Mouse (Mus musculus) cerebellum, adult 2 months (tissue): Measurements from ENCODE around the gene Gm5737. TPM values are rescaled to one million over a fixed set of nuclear protein-coding genes. Genes with fewer than 3 reads are reported as not detected.
A peak's percentile ranks its signal among the peaks of the same experiment; 100 is the strongest.

Source experiments
- DNase-seq, 2 experiments: peaks; one replicate each; pipeline ENCODE4 v3.0.0; 2021
- H3K27ac ChIP-seq: fragments of 200-500 bp; 2 replicates; pipeline ENCODE4 v1.5.1; 2012; ENCODE audit warnings: low read length, control low read depth, inconsistent platforms; ENCODE audit not compliant: insufficient read depth
- H3K27me3 ChIP-seq: fragments of 200-500 bp; 2 replicates; pipeline ENCODE4 v1.6.1; 2012; ENCODE audit warnings: inconsistent platforms, mild to moderate bottlenecking, low read length, moderate library complexity; ENCODE audit not compliant: control insufficient read depth, insufficient read depth
- H3K4me1 ChIP-seq: fragments of 200-500 bp; 2 replicates; pipeline ENCODE4 v1.6.1; 2011; ENCODE audit warnings: low read length; ENCODE audit not compliant: control insufficient read depth, insufficient read depth
- H3K4me3 ChIP-seq: fragments of 200-500 bp; replicated peaks from 2 replicates; pipeline ENCODE3; 2011; ENCODE audit warnings: mild to moderate bottlenecking, low read depth, low read length, control low read depth; ENCODE audit not compliant: insufficient read depth
- CTCF ChIP-seq: fragments of 200-500 bp; IDR thresholded peaks from 2 replicates; pipeline ENCODE4 v1.5.1; 2011; ENCODE audit warnings: low read depth, mild to moderate bottlenecking, control low read depth, low read length, moderate library complexity, borderline replicate concordance; ENCODE audit not compliant: insufficient read depth
- POLR2A ChIP-seq: fragments of 200-500 bp; IDR thresholded peaks from 2 replicates; pipeline ENCODE4 v1.6.1; 2011; ENCODE audit warnings: low read length, control low read depth, borderline replicate concordance; ENCODE audit not compliant: insufficient read depth
- WGBS: fragments of 180-500 bp; shearing (Covaris S2); methylation state at CpG from one replicate; pipeline ENCODE4 v1.1.7; 2018; 5-methylcytosine and 5-hydroxymethylcytosine counted together
- polyA plus RNA-seq: library from polyadenylated mRNA; depleted of rRNA; stranded (reverse); fragments of >200 nt; gene quantifications from 2 replicates; pipeline ENCODE4 v1.2.3, GENCODE M21; 2012

The Gm5737 gene
- polyA plus RNA-seq, 1 experiment = 0.08 TPM

DNA sequence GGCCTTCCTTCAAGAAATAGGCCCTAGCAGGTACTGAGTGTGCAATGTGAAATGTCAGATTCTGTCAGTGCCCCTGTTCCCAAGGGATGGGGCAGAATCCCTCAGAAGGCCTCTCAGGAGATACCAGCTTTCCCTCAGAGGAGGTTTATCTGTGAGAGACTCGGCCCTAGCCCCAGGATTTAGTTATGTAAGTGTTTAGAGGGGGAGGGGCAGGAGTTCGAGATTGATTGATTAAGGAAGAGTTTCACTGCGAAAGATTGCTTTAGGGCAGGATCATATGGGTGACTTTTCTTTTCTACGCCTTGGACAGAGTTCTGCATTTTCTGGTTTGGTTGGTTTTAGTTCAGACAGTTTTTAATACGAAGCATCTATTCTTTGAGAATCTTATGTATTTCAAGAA lies 51.3 kb downstream of the Gm5737 start:
- Histone ChIP-seq H3K27ac (no peak overlapping the region), H3K4me1 (peaks cover 12% of the 10 kb centered on the region), H3K27me3 (no peaks in the 10 kb centered on the region), H3K4me3 (no peak overlapping the region)
- WGBS = 68% methylated on average over 5 of the region's 5 CpGs
- no peak for DNase-seq
- TF ChIP-seq CTCF = no peak
- no peak for TF ChIP-seq POLR2A

DNA sequence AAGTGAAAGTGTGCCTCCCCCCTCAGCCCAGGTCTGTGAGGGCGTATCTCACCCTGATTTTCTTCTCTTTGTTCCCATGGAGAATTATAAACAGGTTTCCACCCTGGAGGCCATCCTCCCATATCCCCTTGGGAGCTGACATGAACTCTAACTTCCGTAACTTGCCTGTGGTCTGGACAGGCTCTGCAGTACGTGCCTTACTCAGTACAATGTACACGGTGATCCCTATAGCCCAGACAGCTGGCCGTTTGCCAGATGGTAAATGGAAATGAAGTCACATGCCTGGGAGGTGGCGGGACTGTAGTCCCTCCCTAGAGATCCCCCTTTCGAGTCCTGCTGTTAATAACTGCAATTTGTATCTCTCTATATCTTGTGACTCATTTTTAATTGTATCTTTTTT lies 52.9 kb downstream of the Gm5737 start:
- H3K4me3 ChIP-seq = no peak overlapping the region
- TF ChIP-seq POLR2A = no peak
- no peak for TF ChIP-seq CTCF
- H3K27ac ChIP-seq = no peak overlapping the region
- H3K27me3 ChIP-seq = no peaks in the 10 kb centered on the region
- peaks cover 15% of the 10 kb centered on the region for H3K4me1 ChIP-seq
- DNase-seq = peak in 1 of 2 experiments; percentile 48
- WGBS = 41% methylated on average over 7 of the region's 7 CpGs

DNA sequence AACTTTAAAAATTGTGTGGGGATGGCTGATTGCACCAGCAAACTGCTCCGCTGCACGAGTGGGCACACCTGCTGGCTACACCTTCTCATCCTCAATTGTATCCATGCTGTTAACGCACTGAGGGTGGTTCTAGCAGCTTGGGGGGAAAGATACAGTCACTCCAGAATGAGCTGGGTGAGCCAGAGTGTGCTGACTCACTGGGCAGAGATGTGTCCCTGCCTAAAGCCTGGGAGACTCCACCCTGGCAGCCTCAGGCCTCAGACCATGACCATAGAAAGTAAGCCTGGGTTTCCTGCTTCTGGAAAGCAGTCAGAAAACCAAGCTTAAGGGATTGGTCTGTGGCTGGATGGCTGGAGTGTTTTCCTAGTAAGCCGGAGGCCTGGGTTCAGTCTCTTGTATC lies 53.7 kb downstream of the Gm5737 start:
- Histone ChIP-seq H3K4me1 (peaks cover 15% of the 10 kb centered on the region), H3K4me3 (no peak overlapping the region), H3K27me3 (no peaks in the 10 kb centered on the region), H3K27ac (no peak overlapping the region)
- 64% methylated on average over 4 of the region's 4 CpGs for WGBS
- TF ChIP-seq CTCF = no peak
- TF ChIP-seq POLR2A = no peak
- DNase-seq = peak in 1 of 2 experiments; percentile 37

DNA sequence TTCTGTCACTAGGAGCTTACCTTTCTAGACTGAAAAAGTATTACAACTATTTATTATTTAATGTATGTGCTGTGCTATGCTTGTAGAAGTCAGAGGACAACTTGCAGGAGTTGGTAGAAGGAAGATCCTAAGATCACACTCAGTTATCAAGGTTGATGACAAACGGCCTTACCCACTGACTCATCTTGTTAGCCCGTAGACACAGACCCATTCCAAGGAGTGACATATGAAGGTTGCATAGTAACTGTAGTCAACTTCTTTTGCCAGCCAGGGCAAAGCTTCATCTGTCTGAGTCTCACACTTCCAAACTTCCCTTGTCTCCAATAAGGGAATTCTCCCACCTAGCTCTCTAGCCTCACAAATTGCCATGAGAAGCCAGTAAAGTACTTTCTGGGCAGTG lies 54.5 kb downstream of the Gm5737 start:
- Histone ChIP-seq H3K27me3 (no peaks in the 10 kb centered on the region), H3K4me1 (peaks cover 18% of the 10 kb centered on the region), H3K27ac (no peak overlapping the region), H3K4me3 (no peak overlapping the region)
- no peak for TF ChIP-seq POLR2A
- TF ChIP-seq CTCF = no peak
- 79% methylated on average over 2 of the region's 2 CpGs for WGBS
- no peak for DNase-seq

DNA sequence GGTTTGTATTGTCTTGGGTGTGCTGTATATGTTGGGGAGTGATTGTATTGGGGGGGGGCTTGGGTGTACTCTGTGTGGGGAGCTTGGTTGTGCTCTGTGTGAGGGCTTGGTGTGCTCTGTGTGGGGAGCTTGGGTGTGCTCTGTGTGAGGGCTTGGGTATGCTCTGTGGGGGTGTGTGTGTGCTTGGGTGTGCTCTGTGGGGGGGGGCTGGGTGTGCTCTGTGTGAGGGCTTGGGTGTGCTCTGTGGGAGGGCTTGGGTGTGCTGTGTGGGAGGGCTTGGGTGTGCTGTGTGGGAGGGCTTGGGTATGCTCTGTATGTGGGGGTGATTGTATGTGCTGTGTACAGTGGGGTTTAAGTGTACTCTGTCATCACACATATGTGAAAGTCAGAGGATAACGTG lies 55.6 kb downstream of the Gm5737 start:
- Histone ChIP-seq H3K4me3 (no peak overlapping the region), H3K27ac (no peak overlapping the region), H3K4me1 (peaks cover 18% of the 10 kb centered on the region), H3K27me3 (no peaks in the 10 kb centered on the region)
- TF ChIP-seq POLR2A (no peak), CTCF (no peak)
- no peak for DNase-seq
- 69% methylated on average over 1 of the region's 1 CpGs for WGBS

DNA sequence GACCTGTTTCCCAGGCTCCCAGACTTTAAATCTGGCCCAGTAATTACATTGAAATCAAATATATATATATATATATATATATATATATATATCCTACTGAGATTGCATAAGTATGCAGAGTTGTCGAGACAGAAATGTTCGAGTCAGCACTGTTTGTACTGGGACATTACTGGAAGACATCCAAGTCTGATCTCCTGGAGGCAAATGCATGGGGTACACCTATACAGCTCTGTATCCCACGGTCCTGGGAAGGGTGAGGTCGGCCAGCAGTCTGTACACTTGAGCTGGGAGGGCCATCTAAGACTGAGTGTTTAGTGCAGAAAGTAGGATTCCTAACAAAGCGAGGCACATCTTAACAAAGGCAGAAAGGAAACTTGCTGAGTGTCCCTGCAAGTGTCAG lies 57.7 kb downstream of the Gm5737 start:
- TF ChIP-seq POLR2A = no peak
- no peak for TF ChIP-seq CTCF
- no peak overlapping the region for H3K27ac ChIP-seq
- no peaks in the 10 kb centered on the region for H3K27me3 ChIP-seq
- 40% methylated on average over 5 of the region's 5 CpGs for WGBS
- no peak overlapping the region for H3K4me3 ChIP-seq
- H3K4me1 ChIP-seq = peaks cover 13% of the 10 kb centered on the region; the same call in 1 of the 2 replicates
- no peak for DNase-seq

DNA sequence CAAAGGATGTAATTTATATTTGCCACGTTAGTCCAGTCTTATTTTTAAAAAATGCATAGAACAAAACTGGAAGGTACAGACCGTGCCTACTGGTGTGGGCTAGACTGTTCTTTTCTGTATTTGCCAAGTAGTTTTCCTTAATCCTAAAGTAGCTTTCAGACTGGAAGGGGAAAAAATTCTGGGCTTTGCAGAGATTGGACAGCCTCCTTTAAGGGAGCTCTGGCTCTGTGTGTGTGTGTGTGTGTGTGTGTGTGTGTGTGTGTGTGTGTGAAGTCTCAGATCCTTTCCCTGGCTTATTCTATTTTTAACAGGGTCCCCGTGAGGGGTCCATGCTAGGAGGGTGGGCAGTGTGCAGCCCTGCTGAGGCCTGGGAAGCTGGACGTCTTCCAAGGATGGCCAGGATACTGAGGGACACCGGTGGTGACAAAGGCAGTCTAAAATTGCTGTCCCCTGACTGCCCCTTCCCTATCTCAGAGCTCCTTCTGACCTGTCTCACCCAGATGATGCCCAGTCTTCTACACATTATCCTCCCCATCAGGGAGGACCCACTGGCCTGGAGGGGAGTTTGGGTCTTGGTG lies 58.4 kb downstream of the Gm5737 start:
- WGBS = 49% methylated on average over 5 of the region's 5 CpGs
- no peak for DNase-seq
- no peak for TF ChIP-seq CTCF
- TF ChIP-seq POLR2A = no peak
- H3K27ac ChIP-seq = no peak overlapping the region
- H3K4me1 ChIP-seq = peaks cover 14% of the 10 kb centered on the region; the same call in 1 of the 2 replicates
- no peak overlapping the region for H3K4me3 ChIP-seq
- no peaks in the 10 kb centered on the region for H3K27me3 ChIP-seq

DNA sequence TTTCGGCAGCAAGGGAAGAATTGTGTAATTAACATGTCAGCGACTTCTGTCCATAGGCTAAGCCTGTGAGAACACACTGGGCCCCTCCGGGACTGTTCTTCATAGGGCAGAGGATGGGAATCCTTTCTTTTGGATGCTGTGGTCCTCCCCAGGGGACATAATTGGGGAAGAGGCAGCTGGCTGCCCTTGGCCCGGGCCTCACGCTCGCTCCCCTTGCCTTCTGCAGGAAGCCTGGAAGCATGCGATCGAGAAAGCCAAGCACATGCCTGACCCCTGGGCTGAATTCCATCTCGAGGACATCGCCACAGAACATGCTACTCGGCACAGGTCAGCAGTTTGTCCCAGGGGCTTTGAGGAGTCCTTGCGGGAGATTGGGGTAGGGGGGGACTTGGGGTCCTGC lies 60.9 kb downstream of the Gm5737 start:
- Histone ChIP-seq H3K4me1 (peaks cover 15% of the 10 kb centered on the region), H3K4me3 (no peak overlapping the region), H3K27ac (no peak overlapping the region), H3K27me3 (no peaks in the 10 kb centered on the region)
- no peak for DNase-seq
- WGBS = 52% methylated on average over 12 of the region's 12 CpGs
- no peak for TF ChIP-seq CTCF
- no peak for TF ChIP-seq POLR2A

DNA sequence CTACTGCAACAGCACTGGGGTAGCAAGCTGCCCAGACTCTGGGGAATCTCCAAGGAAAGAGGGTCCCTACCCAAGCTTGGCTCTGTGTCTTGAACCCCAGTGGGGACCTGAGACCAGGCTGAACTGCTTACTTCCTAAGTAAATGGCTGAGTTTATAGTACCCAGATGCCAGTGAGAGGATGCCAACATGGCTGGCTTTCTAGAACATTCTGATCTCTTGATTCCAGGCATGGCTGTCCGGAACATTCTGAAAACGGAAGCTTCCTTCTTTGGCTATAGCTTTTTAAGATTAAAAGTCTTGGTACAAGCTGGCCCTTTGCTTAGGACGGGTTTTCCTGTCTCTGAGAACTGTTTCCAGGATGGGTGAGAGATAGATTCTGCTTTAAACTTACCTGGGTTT lies 61.9 kb downstream of the Gm5737 start:
- H3K4me1 ChIP-seq = peaks cover 19% of the 10 kb centered on the region
- DNase-seq = no peak
- TF ChIP-seq POLR2A (no peak), CTCF (no peak)
- H3K27me3 ChIP-seq = no peaks in the 10 kb centered on the region
- no peak overlapping the region for H3K4me3 ChIP-seq
- WGBS = 88% methylated on average over 3 of the region's 3 CpGs
- H3K27ac ChIP-seq = no peak overlapping the region
